Mouse (Mus musculus): ENCODE measurements around the gene Egln2. TPM values are rescaled to one million over a fixed set of nuclear protein-coding genes. Genes with fewer than 3 reads are reported as not detected.

The Egln2 gene
- total RNA-seq, 2 experiments from 2014 or later, result 81.4 to 85.3 TPM

DNA sequence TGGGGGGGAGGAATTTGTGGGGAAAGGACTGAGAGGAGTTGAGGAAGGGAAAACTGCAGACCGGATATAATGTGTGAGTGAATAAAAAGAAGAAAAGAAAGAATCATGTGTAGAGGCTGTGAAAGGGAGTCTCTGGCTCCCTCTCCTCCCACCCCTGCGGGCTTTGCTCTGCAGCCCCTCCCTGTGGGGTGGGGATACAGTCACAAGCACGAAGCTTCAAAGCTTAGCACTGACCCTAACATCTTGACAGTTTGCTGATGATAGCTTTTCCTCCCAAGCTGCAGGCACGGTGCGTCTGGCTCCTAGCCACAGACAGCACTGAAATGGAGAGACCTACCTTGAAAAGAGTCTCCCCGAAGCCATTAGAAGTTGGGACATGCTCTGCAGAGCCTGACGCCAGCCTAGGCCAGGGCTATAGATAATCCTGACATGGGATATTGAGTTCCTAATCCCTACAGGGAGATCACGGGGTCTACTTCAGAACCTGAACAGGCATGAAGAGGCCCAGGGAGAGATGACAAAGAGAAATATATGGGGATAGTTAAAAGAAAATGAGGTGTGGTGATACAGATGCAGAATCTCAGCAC is 30.1 kb downstream of the Egln2 start:
- no peak for DNase-seq (ENCODE audit: low spot score in 2 of 2)

DNA sequence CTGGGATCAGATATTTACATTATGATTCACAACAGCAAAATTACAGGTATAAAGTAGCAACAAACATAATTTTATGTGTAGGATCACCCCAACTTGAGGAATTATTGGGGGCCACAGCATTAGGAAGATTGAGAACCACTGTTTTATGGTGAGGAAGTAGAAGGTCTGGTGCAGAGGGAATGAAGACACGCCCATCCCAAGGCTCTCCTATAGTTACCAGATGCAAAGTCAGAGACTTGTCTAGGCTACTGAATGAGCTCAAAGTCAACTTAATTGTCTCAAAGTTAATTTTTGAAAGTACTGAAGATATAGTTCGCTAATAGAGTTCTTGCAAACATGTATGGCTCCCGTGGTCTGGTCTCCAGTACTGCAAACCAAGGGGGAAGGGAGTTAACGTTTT is 32.8 kb downstream of the Egln2 start:
- no peak for DNase-seq (ENCODE audit: low spot score in 2 of 2)

- DNase-seq (ENCODE audit: low spot score in 2 of 2), result peak in 1 of 2 experiments; percentile 48
Measured at GRCm38 (mm10) chr7:27133156-27133555, 33.4 kb downstream of the Egln2 start.

DNA sequence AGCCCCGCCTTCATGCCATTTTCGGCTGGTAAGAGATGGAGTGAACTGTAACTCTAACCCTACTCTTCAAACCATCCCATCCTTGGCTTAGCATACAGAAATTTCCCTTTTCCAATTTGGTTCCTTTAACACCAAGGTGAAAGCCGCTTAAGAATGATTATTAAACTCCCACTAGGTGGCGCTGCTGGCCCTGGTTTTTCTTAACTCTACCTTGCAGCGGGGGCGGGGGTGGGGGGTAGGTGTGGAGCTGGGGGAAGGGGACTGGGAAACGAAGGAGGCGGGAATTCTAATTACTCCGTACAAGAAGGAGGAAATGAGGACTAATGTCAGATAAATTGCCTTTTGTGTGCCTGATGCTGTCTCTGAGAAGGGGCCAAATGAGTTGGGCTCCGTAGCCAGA is 34.0 kb downstream of the Egln2 start:
- peak in 1 of 2 experiments; percentile 54 for DNase-seq (ENCODE audit: low spot score in 2 of 2)

- DNase-seq (ENCODE audit: low spot score in 2 of 2), result no peak
Measured at GRCm38 (mm10) chr7:27131387-27131786, 35.2 kb downstream of the Egln2 start.

- no peak for DNase-seq (ENCODE audit: low spot score in 2 of 2)
Measured at GRCm38 (mm10) chr7:27130521-27131370, 35.9 kb downstream of the Egln2 start.

DNA sequence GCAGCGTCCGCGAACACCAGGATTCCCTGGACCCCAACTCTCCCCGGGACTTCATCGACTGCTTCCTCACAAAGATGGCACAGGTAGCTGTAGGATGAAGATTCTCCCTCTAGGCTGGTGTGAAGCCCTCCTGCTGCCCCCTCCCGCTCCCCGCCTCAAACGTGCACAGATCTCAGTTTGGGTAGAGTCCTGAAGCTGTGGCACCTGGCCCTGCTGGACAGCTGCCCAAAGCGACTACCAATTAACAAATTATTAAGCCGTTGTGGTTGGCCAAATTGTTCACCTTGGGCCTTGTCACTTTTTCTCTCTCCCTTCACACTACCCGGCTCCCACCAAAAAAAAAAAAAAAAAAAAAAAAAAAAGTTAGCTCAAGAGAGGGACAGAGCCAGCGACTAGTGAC is 36.8 kb downstream of the Egln2 start:
- no peak for DNase-seq (ENCODE audit: low spot score in 2 of 2)

- DNase-seq (ENCODE audit: low spot score in 2 of 2), result no peak
Measured at GRCm38 (mm10) chr7:27128946-27129345, 37.7 kb downstream of the Egln2 start.

DNA sequence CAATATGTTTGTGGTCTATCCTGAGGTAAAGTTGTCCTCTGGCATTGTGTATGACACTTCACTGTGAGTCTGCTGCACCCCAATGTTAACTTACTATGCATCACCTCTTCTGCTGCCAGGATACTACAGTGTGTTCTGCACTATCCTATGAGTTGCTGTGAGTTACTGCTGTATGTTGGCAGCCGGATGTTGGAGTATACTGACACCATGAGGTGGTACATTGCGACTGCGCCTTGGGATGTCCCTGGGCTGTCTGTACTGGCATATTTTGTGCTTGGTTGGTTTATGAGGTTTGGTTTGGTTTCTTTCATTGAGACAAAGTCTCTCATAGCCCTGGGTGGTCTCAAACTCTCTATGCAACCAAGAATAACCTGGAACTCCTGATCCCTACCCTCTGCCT is 38.4 kb downstream of the Egln2 start:
- peak in 1 of 2 experiments; percentile 29 for DNase-seq (ENCODE audit: low spot score in 2 of 2)

- DNase-seq (ENCODE audit: low spot score in 2 of 2), result no peak
Measured at GRCm38 (mm10) chr7:27124969-27125368, 41.6 kb downstream of the Egln2 start.

GRCm38 (mm10) chr7:27124305-27124832 is 42.2 kb downstream of the Egln2 start:
- DNase-seq (ENCODE audit: low spot score in 2 of 2), result no peak

DNA sequence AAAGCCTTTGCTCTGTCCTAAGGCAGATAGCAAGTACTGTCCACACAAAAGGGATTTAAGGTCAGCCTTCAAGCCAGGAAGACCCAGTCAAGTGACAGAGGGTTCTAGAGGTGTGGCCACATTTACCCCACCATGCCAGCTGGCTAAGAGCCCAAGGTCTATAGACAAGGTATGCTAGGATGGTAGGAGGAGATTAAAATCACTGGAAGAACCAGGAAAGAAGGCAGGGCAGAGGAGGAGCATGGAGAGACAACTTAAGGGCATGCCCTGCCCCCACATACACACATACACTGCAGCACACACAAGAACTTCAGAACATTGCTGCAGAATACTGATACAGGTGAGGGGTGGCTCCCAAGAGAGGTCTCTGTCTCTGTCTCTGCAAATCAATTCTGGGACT is 46.9 kb downstream of the Egln2 start, which contains the start of gene Cyp2f2:
Cyp2f2 (plus strand) TSS at position 234 of the 400 bp plus-strand sequence.
- no peak for DNase-seq (ENCODE audit: low spot score in 2 of 2)

DNA sequence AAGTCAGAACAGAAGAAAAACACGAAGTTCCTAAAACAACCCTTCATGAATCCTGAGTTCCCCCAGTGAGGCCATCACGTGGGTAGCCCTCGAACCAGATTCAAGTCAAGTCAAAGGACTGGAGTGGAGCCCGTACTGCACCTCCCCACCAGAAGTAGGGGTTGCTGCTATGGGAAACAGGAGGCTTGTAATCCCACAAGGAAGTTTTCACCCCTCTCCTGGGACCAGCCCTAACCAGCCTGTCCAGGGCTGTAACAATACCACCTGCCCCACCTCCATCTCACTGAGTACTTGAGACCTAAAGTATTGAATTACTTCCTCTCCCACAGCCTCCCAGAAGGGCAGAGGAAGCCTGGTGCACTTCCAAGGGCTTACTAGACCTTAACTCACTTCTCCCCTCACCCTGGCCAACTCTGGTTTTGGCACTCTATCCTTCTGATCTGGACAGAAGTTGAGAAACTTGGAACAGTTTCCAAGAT is 48.5 kb downstream of the Egln2 start:
- no peak for DNase-seq (ENCODE audit: low spot score in 2 of 2)

DNA sequence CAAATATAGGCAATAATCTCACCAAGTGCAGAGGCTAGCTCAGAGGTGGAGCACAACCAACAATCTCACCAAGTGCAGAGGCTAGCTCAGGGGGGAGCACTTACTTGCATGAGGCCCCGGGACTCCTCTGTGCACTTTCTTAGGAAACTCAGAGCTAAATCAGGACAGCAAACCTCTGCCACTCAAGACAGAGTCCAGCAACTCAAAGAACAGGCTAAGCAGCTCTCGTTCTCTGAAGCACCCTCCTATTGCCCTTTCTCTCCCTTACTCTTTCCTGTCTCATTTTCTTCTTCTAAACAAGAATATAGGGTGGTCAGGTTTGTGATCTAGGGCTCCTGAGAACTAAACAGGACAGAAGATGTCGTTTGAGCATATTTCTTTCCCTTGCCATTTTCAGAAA is 54.6 kb downstream of the Egln2 start:
- no peak for DNase-seq (ENCODE audit: low spot score in 2 of 2)

GRCm38 (mm10) chr7:27111038-27111437 is 55.6 kb downstream of the Egln2 start:
- DNase-seq (ENCODE audit: low spot score in 2 of 2), result no peak

DNA sequence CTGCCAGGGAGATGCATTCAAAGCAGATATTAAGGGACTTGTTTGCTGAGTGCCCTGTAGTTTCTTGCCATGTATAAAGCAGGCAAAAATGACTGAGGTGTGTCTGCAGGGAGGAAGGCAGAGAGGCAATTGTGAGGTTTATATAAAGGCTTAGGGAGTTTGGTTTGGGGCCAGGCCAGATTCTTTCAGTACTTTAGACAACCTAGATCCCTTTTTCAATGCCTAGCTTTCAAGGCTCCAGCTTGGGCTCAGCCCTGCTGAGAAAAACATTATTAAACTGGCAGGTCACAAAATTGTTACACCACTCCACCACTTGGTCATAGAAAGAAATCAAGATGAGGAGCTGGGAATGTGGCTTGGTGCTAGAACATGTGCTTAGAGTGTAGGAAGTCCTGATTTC is 56.3 kb downstream of the Egln2 start:
- no peak for DNase-seq (ENCODE audit: low spot score in 2 of 2)

Small RNA genes within 50 kb of the gene (microRNA-seq; reads per million reads assigned to microRNA genes)
- gene Mir1191 (not detected), gene Mir3101 (not detected)

Other genes starting within 250 kb of the Egln2 start
- gene Cyp2a22, start 227.4 kb downstream of the Egln2 start, total RNA-seq (2021), result under 1 TPM in 1 of 2 experiments, not detected in 1; 0.08 TPM
- under 1 TPM in 1 of 2 experiments, not detected in 1; 0.47 TPM for gene Cyp2a12, start 137.7 kb downstream of the Egln2 start, total RNA-seq (2021)
- gene Cyp2f2, start 46.9 kb downstream of the Egln2 start, total RNA-seq (2021), result under 1 TPM; 0.41 to 0.59 TPM
- not detected for gene Cyp2t4, start 13.1 kb downstream of the Egln2 start, total RNA-seq (2021)
- 10 to 100 TPM; 29.4 to 33.6 TPM for gene Rab4b, start 12.1 kb upstream of the Egln2 start, total RNA-seq (2021)
- not detected for gene Gm21983, start 14.3 kb upstream of the Egln2 start, total RNA-seq (2021)
- gene Mia, start 14.4 kb upstream of the Egln2 start, total RNA-seq (2021), result not detected
- gene BC024978, start 29.0 kb upstream of the Egln2 start, total RNA-seq (2021), result 10 to 100 TPM; 12.3 to 12.6 TPM
- gene Snrpa, start 29.5 kb upstream of the Egln2 start, total RNA-seq (2021), result 10 to 100 TPM; 57.3 to 63.7 TPM
- 1 to 10 TPM; 7.2 to 8.5 TPM for gene Itpkc, start 61.9 kb upstream of the Egln2 start, total RNA-seq (2021)
- gene Coq8b, start 66.2 kb upstream of the Egln2 start, total RNA-seq (2021), result 10 to 100 TPM in 1 of 2 experiments, 1 to 10 TPM in 1; 8.6 to 10.3 TPM
- 10 to 100 TPM; 26.3 to 32.3 TPM for gene Numbl, start 91.6 kb upstream of the Egln2 start, total RNA-seq (2021)
- 100 to 1,000 TPM; 152 to 169 TPM for gene Ltbp4, start 170.9 kb upstream of the Egln2 start, total RNA-seq (2021)
- 10 to 100 TPM; 11.0 to 11.5 TPM for gene Shkbp1, start 189.2 kb upstream of the Egln2 start, total RNA-seq (2021)
- gene Gm20479, start 190.6 kb upstream of the Egln2 start, total RNA-seq (2021), result not detected

Measured in gastrocnemius, postnatal 4 days (tissue).